Mouse (Mus musculus) embryonic facial prominence, embryonic 13.5 days (tissue): ENCODE data around the gene Chrna3. TPM values are rescaled to one million over a fixed set of nuclear protein-coding genes. Genes with fewer than 3 reads are reported as not detected.

ENCODE experiments used
- ATAC-seq: fragments of 200-750 bp; cut with Nextera tagmentation; 2 replicates; pipeline ENCODE4 v1.8.0; 2017; ENCODE audit warnings: low read depth; ENCODE audit not compliant: insufficient number of reproducible peaks, insufficient read depth, low FRiP score, low TSS enrichment
- H3K27ac ChIP-seq: fragments of 300-500 bp; sonication (generic); 2 replicates; pipeline ENCODE4 v1.5.1; 2015; ENCODE audit warnings: moderate library complexity, mild to moderate bottlenecking, inconsistent platforms
- H3K27me3 ChIP-seq: fragments of 300-500 bp; sonication (generic); 2 replicates; pipeline ENCODE4 v1.6.1; 2015; ENCODE audit warnings: mild to moderate bottlenecking, inconsistent platforms
- H3K36me3 ChIP-seq: fragments of 300-500 bp; sonication (generic); 2 replicates; pipeline ENCODE4 v1.6.1; 2015; ENCODE audit warnings: mild to moderate bottlenecking, inconsistent platforms
- H3K4me1 ChIP-seq: fragments of 300-500 bp; sonication (generic); 2 replicates; pipeline ENCODE4 v1.6.1; 2015; ENCODE audit warnings: inconsistent platforms
- H3K4me2 ChIP-seq: fragments of 300-500 bp; sonication (generic); 2 replicates; pipeline ENCODE4 v1.6.1; 2015; ENCODE audit warnings: moderate library complexity, mild to moderate bottlenecking, inconsistent platforms
- H3K4me3 ChIP-seq: fragments of 300-500 bp; sonication (generic); 2 replicates; pipeline ENCODE4 v1.5.1; 2015; ENCODE audit warnings: mild to moderate bottlenecking, inconsistent platforms
- H3K9ac ChIP-seq: fragments of 300-500 bp; sonication (generic); 2 replicates; pipeline ENCODE4 v1.6.1; 2015; ENCODE audit warnings: mild to moderate bottlenecking, inconsistent platforms
- H3K9me3 ChIP-seq: fragments of 300-500 bp; sonication (generic); 2 replicates; pipeline ENCODE4 v1.6.1; 2016; ENCODE audit warnings: inconsistent platforms
- WGBS: fragments of 180-500 bp; shearing (Covaris S2); methylation state at CpG from one replicate; pipeline ENCODE4 v1.1.7; 2015; ENCODE audit warnings: mixed read lengths; 5-methylcytosine and 5-hydroxymethylcytosine counted together
- polyA plus RNA-seq: library from polyadenylated mRNA; unstranded; fragments of >200 nt; fragmentation: Nextera tagmentation; extraction: Ambion mirVana; gene quantifications from 2 replicates; pipeline ENCODE4 v1.2.1, GENCODE M21; 2015

The Chrna3 gene
- 0.15 and 0.45 TPM in 2 replicates for polyA plus RNA-seq

DNA sequence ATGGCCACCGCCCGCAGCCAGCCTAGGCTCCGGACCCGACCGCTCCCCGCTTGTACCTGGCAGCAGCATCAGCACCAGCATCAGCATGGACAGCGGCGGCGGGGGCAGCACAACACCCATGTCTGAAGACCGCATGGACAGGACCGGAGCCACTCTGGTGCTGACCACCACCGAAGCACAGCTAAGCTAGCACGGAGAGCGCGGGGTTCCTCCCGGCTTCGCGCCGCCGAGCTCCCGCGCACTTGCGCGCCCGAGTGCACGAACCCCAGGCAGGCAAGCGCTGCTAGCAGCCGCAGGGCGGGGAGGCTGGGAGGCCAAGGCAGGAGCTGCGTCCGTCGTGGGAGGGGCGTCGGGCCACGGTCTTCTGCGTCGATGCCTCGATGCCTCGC, at the start of gene Chrna3:
Gene Chrna3, minus strand, starts transcription at position 288 of the 389 bp plus-strand sequence.
- peaks cover 49% of the 10 kb centered on the region for H3K27me3 ChIP-seq
- peak within 1 kb of the TSS; percentile 58 for H3K9ac ChIP-seq
- no peaks in the 10 kb centered on the region for H3K36me3 ChIP-seq
- H3K9me3 ChIP-seq: no peaks in the 10 kb centered on the region
- H3K4me3 ChIP-seq: peak within 1 kb of the TSS; percentile 42
- 0 out of 2 replicates have a peak, but pooled peaks have one; percentile 10 for ATAC-seq
- H3K27ac ChIP-seq: no peak within 1 kb of the TSS
- H3K4me1 ChIP-seq: peaks cover 14% of the 10 kb centered on the region
- H3K4me2 ChIP-seq: peak within 1 kb of the TSS; percentile 70
- WGBS: under 1% methylated on average over 39 of the region's 39 CpGs

DNA sequence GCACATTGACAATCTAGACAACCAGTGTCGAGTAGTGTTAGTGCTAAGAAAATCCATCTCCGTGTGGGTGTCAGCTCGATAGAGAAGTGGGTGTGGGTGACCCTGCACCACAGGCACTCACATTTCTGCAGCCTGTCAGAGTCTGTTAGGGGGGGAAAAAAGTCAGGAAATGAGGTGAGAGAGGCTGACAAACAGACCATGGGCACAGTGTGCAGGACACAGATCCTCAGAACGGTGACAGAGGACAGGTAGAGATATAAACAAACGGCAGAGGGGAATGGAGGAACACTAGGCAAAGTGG, 41.6 kb upstream of the Chrna3 start:
- no peak overlapping the region for H3K4me3 ChIP-seq
- H3K27me3 ChIP-seq: no peaks in the 10 kb centered on the region
- no peaks in the 10 kb centered on the region for H3K36me3 ChIP-seq
- no peak overlapping the region for H3K4me2 ChIP-seq
- H3K27ac ChIP-seq: no peak overlapping the region
- no peak overlapping the region for H3K9ac ChIP-seq
- ATAC-seq: no peak
- 26% methylated on average over 5 of the region's 5 CpGs for WGBS
- peaks cover 10% of the 10 kb centered on the region for H3K4me1 ChIP-seq
- no peaks in the 10 kb centered on the region for H3K9me3 ChIP-seq

DNA sequence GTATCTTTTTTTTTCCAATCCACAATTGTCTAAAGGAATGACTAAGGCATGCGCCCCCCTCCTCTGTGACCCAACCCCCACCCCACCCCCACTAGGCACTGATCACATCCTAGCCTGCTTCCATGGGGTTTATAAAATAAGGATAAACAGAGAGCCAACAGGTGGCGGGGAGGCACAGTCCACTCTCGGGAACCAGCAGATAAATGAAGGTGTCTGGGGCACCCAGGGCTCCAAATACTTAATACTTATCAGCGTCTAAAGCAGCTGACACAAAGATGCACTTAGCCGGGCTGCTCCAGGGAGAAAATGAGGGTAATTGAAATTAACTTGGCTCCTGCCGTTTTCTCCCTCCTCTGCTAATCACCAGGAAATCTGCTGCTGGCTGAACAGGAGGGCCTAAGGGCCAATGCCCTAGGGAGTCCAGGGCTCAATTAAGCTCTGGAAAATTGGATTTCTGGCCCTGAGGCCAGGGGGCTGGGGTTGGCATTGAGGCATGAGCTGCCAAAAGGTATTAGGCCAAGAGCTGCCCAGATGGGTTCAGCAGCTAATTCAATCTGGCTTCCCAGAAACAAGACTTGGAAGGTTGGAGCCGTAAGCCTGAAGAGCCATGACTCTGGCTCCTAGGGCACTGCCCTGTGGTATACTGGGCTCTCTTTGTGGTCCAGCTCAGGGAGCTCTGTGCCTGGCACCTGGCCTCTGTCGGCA, 41.0 kb upstream of the Chrna3 start:
- no peak overlapping the region for H3K9ac ChIP-seq
- H3K36me3 ChIP-seq: no peaks in the 10 kb centered on the region
- peaks cover 10% of the 10 kb centered on the region for H3K4me1 ChIP-seq
- no peaks in the 10 kb centered on the region for H3K27me3 ChIP-seq
- ATAC-seq: no peak
- WGBS: 15% methylated on average over 8 of the region's 8 CpGs
- no peaks in the 10 kb centered on the region for H3K9me3 ChIP-seq
- no peak overlapping the region for H3K4me2 ChIP-seq
- no peak overlapping the region for H3K27ac ChIP-seq
- no peak overlapping the region for H3K4me3 ChIP-seq

DNA sequence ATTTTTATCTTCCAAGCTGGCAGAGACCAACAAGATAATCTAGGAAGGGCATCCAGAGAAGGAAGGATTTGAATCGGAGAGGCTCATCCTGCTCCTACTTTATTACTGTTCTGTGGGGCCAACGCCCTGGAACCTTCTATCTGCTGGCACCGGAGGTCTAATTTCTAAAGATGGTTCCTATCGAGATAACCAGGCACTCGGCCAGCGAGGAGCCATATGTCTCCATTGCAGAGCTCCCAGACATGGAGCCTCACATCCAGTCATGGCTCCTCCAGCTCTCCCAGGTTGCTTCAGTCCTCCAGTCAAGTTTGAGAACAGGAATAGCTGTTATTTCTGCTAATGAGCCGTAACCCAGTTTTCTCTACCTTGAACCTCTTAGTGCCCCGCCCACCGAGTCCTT, 38.9 kb upstream of the Chrna3 start:
- no peaks in the 10 kb centered on the region for H3K27me3 ChIP-seq
- H3K27ac ChIP-seq: no peak overlapping the region
- H3K4me1 ChIP-seq: peaks cover 10% of the 10 kb centered on the region
- no peak overlapping the region for H3K4me3 ChIP-seq
- ATAC-seq: no peak
- H3K36me3 ChIP-seq: no peaks in the 10 kb centered on the region
- no peak overlapping the region for H3K4me2 ChIP-seq
- WGBS: 91% methylated on average over 9 of the region's 9 CpGs
- no peaks in the 10 kb centered on the region for H3K9me3 ChIP-seq
- H3K9ac ChIP-seq: no peak overlapping the region

DNA sequence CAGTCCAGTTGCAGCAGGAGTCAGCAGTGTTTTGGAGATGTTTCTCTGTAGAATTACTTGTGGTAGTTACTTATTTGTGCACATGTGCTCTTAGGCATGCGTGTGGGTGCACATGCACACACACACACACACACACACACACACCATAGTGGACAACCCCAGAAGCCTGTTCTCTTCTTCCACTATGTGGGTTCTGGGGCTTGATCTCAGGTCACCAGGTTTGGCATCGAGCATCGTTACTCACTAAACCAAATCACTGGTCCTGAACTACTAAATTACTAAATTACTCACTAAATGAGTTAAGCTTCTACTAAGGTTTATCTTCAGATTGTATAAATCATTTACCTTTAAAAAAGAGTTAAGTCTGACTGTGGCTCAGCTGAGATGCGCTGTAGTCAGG, 31.7 kb upstream of the Chrna3 start:
- Histone ChIP-seq H3K4me1 (no peaks in the 10 kb centered on the region), H3K4me3 (no peak overlapping the region), H3K36me3 (no peaks in the 10 kb centered on the region), H3K27me3 (no peaks in the 10 kb centered on the region), H3K4me2 (no peak overlapping the region), H3K9ac (no peak overlapping the region), H3K9me3 (no peaks in the 10 kb centered on the region), H3K27ac (no peak overlapping the region)
- ATAC-seq: no peak
- WGBS: 85% methylated on average over 4 of the region's 4 CpGs

DNA sequence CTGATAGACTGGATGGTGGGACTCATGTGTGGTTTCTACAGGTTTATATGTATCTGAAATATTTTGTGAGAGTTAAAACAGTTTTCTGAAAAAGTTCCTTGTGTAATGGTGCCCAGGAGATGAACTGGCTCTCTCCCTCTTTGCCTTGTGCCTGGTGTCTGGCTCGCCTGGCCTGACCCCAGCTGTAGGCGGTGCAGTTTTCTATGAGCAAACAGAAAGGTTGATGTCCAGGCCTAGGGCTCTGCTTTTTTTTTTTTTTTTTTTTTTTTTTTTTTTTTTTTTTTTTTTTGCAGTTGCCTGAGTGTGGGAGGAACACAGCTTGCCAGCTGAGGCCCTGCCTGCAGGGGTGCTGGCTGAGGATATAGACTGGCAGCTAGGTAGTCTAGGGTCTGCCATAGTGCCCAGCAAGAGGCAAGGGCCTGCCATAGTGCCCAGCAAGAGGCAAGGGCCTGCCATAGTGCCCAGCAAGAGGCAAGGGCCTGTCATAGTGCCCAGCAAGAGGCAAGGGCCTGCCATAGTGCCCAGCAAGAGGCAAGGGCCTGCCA, 29.1 kb upstream of the Chrna3 start:
- H3K9ac ChIP-seq: no peak overlapping the region
- no peak overlapping the region for H3K4me3 ChIP-seq
- 77% methylated on average over 2 of the region's 2 CpGs for WGBS

DNA sequence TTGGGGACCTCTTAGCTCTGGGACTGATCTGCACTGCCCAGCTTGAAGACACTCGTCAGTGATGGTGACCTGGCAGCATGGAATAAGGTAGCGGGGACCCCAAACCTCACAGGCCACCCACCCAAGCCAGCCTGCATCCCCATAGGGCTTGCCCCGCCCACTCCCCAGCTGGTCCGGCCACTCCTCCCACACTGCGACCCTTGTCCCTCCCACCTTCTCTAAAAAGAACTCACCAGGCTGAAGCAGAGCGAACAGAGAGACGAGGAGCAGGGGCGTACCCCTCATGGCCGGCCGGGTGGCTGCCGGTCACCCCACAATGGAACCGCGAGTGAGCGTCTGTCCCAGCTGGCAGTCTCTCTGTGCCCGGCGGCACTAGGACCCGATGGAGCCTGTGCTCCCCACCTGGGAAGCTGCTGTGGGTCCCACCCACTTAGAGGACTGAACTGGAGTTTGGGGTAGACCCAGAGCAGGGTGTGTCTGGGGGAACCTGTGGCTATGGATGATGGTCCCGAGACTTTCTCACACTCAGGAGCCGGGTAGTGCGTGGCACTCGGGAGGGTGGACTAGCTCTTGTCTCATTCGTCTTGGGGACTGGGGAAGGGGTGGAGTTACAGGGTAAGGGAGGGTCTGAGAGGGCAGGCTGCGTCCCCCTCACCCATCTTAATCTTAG, 22.0 kb upstream of the Chrna3 start, which contains the start of gene Chrnb4:
Gene Chrnb4, minus strand, starts transcription at position 569 of the 670 bp plus-strand sequence.
- Histone ChIP-seq H3K27ac (no peak within 1 kb of the TSS), H3K4me2 (peak within 1 kb of the TSS; percentile 91), H3K4me1 (peaks cover 12% of the 10 kb centered on the region), H3K4me3 (peak within 1 kb of the TSS; percentile 60), H3K9ac (peak within 1 kb of the TSS; percentile 71), H3K9me3 (no peaks in the 10 kb centered on the region), H3K27me3 (peaks cover 5% of the 10 kb centered on the region; the same call in 1 of the 2 replicates), H3K36me3 (no peaks in the 10 kb centered on the region)
- under 1% methylated on average over 23 of the region's 23 CpGs for WGBS
- ATAC-seq: no peak

More for the DNA sequence above, 29.1 kb upstream of the Chrna3 start:
- H3K27me3 ChIP-seq: no peaks in the 10 kb centered on the region
- no peaks in the 10 kb centered on the region for H3K36me3 ChIP-seq
- no peaks in the 10 kb centered on the region for H3K4me1 ChIP-seq
- ATAC-seq: no peak
- H3K4me2 ChIP-seq: no peak overlapping the region
- no peaks in the 10 kb centered on the region for H3K9me3 ChIP-seq
- H3K27ac ChIP-seq: no peak overlapping the region

DNA sequence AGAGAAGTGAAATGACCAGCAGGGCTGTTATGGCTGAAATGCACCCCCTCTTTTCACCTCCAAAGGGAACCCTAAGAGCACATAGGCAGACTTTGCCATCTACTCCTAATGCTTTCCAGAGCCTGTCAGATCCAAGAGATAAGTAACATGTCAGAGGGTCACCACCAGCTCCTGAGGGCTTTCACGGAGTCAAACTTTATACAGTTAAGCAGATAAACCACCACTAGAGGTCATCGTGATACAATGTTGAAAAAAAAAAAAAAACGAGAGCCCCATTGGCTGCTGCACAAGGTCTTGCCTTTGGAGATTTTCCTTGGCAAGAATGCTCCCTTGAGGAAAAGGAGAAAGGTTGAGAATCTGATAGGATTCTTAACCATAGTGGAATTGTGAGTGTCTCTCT, 20.4 kb upstream of the Chrna3 start:
- 2% methylated on average over 3 of the region's 3 CpGs for WGBS
- Histone ChIP-seq H3K36me3 (no peaks in the 10 kb centered on the region), H3K9ac (0 out of 2 replicates have a peak overlapping the region, but pooled peaks have one; percentile 11), H3K4me1 (peaks cover 12% of the 10 kb centered on the region), H3K27me3 (peaks cover 5% of the 10 kb centered on the region; the same call in 1 of the 2 replicates), H3K4me2 (no peak overlapping the region), H3K27ac (no peak overlapping the region), H3K4me3 (no peak overlapping the region), H3K9me3 (no peaks in the 10 kb centered on the region)
- no peak for ATAC-seq

DNA sequence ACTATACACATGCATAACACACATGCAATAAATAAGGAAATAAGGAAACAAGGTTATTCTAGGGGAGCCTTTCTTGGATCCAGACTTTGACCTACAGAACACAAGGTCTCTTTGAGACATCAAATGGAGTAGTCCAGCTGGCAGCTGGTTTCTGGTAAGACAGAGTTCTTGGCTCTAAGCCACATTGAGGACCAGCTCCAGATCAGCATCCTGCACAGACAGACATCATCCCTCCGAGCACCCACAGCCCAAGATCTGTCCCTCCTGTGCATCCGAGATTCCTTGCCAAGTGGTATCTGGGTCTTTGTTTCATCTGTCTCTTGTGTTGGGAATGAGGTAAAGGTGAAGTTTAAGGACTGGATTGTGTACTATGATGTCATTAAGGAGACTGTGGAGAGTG, 18.6 kb upstream of the Chrna3 start:
- no peak for ATAC-seq
- H3K36me3 ChIP-seq: no peaks in the 10 kb centered on the region
- H3K4me2 ChIP-seq: no peak overlapping the region
- no peak overlapping the region for H3K4me3 ChIP-seq
- peaks cover 12% of the 10 kb centered on the region for H3K4me1 ChIP-seq
- 71% methylated on average over 2 of the region's 2 CpGs for WGBS
- no peak overlapping the region for H3K9ac ChIP-seq
- peaks cover 5% of the 10 kb centered on the region; the same call in 1 of the 2 replicates for H3K27me3 ChIP-seq
- H3K9me3 ChIP-seq: no peaks in the 10 kb centered on the region
- H3K27ac ChIP-seq: no peak overlapping the region

DNA sequence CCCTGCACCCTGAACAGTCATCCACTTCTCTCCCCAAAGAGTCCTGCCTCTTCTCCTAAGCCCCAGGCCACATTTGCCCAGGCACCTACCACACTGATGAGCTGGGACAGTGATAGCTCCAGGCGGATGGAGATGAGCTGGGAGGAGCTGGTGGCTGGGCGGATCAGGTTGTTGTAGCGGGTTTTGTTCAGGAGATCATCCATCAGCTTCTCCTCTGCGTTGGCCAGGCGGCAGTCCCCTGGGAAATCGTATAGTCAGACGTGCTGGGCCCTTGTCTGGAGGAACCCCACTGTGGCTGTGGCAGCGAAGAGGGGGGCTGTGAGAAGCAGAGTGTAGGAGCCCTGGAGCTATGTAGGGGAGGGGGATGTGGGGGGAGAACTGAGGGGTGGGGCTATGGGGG, 17.3 kb upstream of the Chrna3 start:
- H3K27ac ChIP-seq: no peak overlapping the region
- H3K4me2 ChIP-seq: 0 out of 2 replicates have a peak overlapping the region, but pooled peaks have one; percentile 18
- H3K4me1 ChIP-seq: peaks cover 9% of the 10 kb centered on the region
- 15% methylated on average over 8 of the region's 8 CpGs for WGBS
- no peaks in the 10 kb centered on the region for H3K9me3 ChIP-seq
- H3K4me3 ChIP-seq: no peak overlapping the region
- no peaks in the 10 kb centered on the region for H3K36me3 ChIP-seq
- peaks cover 5% of the 10 kb centered on the region; the same call in 1 of the 2 replicates for H3K27me3 ChIP-seq
- H3K9ac ChIP-seq: no peak overlapping the region
- no peak for ATAC-seq

DNA sequence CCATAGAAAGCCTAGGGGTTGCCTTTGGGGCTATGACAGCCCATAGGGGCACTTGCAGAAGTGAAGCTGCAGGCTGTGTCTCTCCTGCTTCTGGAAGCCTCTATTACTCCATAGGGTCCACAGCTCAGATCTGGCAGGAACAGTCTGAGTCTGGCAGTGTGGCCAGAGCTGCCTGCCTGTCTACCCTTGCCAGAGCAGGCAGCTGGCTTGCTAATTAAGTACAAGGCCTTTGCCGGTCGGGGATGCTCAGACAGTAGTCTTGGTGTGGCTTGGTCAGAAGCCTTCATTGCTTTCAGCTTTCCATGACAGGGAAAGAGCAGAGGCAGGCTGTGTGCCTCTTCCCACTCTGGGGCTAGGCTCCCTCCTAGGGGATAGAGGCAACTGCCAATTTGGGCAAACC, 15.0 kb upstream of the Chrna3 start:
- Histone ChIP-seq H3K36me3 (no peaks in the 10 kb centered on the region), H3K9me3 (no peaks in the 10 kb centered on the region), H3K27ac (no peak overlapping the region), H3K27me3 (peaks cover 5% of the 10 kb centered on the region; the same call in 1 of the 2 replicates), H3K4me2 (no peak overlapping the region), H3K9ac (no peak overlapping the region), H3K4me3 (no peak overlapping the region), H3K4me1 (no peaks in the 10 kb centered on the region)
- 51% methylated on average over 2 of the region's 2 CpGs for WGBS
- ATAC-seq: no peak

DNA sequence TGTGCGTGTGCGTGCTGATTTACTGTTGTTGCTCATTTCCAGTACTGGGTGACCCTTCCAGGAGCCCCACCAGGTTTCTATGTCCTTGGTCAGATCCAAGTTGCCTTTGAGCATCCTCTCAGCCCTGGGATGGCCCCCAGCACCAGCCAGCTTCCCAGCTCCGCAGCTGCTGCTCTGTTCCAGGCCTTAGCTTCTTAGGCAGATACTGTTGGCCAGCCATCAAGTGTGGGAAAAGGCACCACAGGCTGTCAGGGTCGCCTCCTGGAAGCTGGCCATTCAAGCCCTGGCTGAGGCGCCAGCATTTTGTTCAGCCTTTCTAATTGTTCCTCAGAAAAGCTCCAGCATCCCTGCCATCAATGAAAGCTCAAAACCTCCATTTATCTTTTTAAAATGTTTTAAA, 13.6 kb upstream of the Chrna3 start:
- no peaks in the 10 kb centered on the region for H3K4me1 ChIP-seq
- 70% methylated on average over 5 of the region's 5 CpGs for WGBS
- H3K4me2 ChIP-seq: no peak overlapping the region

More for the DNA sequence above, 13.6 kb upstream of the Chrna3 start:
- no peak overlapping the region for H3K27ac ChIP-seq
- no peak for ATAC-seq
- H3K36me3 ChIP-seq: no peaks in the 10 kb centered on the region
- no peaks in the 10 kb centered on the region for H3K27me3 ChIP-seq
- H3K9me3 ChIP-seq: no peaks in the 10 kb centered on the region
- H3K9ac ChIP-seq: no peak overlapping the region
- H3K4me3 ChIP-seq: no peak overlapping the region
